Mouse (Mus musculus) hindbrain, embryonic 16.5 days (tissue): ENCODE measurements around the gene Rab25. TPM values are rescaled to one million over a fixed set of nuclear protein-coding genes. Genes with fewer than 3 reads are reported as not detected.

Source experiments
- ATAC-seq: fragments of 200-750 bp; cut with Nextera tagmentation; 2 replicates; pipeline ENCODE4 v1.8.0; 2017; ENCODE audit warnings: moderate TSS enrichment, moderate library complexity
- H3K27ac ChIP-seq: fragments of 300-500 bp; sonication (generic); 2 replicates; pipeline ENCODE4 v1.5.1; 2014; ENCODE audit warnings: low read depth, mild to moderate bottlenecking, control low read depth, low read length, moderate library complexity
- H3K27me3 ChIP-seq: fragments of 300-500 bp; sonication (generic); replicated peaks from 2 replicates; pipeline ENCODE4 v1.6.1; 2014; ENCODE audit warnings: low read length; ENCODE audit not compliant: control insufficient read depth, insufficient read depth
- H3K36me3 ChIP-seq: fragments of 300-500 bp; sonication (generic); 2 replicates; pipeline ENCODE4 v1.6.1; 2014; ENCODE audit warnings: mild to moderate bottlenecking, low read length, moderate library complexity, mixed read lengths; ENCODE audit not compliant: control insufficient read depth, insufficient read depth
- H3K4me1 ChIP-seq: fragments of 300-500 bp; sonication (generic); 2 replicates; pipeline ENCODE4 v1.6.1; 2014; ENCODE audit warnings: low read depth, low read length; ENCODE audit not compliant: control insufficient read depth, insufficient read depth
- H3K4me2 ChIP-seq: fragments of 300-500 bp; sonication (generic); 2 replicates; pipeline ENCODE4 v1.6.1; 2014; ENCODE audit warnings: mild to moderate bottlenecking, low read length, control low read depth, moderate library complexity
- H3K4me3 ChIP-seq: fragments of 300-500 bp; sonication (generic); 2 replicates; pipeline ENCODE4 v1.5.1; 2014; ENCODE audit warnings: mild to moderate bottlenecking, low read length, control low read depth, moderate library complexity
- H3K9ac ChIP-seq: fragments of 300-500 bp; sonication (generic); 2 replicates; pipeline ENCODE4 v1.6.1; 2014; ENCODE audit warnings: low read depth, mild to moderate bottlenecking, control low read depth, low read length, moderate library complexity
- H3K9me3 ChIP-seq: fragments of 300-500 bp; sonication (generic); 2 replicates; pipeline ENCODE4 v1.6.1; 2014; ENCODE audit warnings: mild to moderate bottlenecking, low read length, moderate library complexity; ENCODE audit not compliant: control insufficient read depth
- WGBS: fragments of 180-500 bp; shearing (Covaris S2); extraction: QIAGEN DNeasy Blood & Tissue Kit; methylation state at CpG from one replicate; pipeline ENCODE4 v1.1.7; 2014; 5-methylcytosine and 5-hydroxymethylcytosine counted together
- polyA plus RNA-seq: library from polyadenylated mRNA; unstranded; fragments of >200 nt; fragmentation: Nextera tagmentation; extraction: Ambion mirVana; gene quantifications from 2 replicates; pipeline ENCODE4 v1.2.1, GENCODE M21; 2015

Rab25 gene
- polyA plus RNA-seq, 1 experiment from 2014 or later = not detected

- Histone ChIP-seq H3K9me3 (no peaks in the 10 kb centered on the region), H3K27me3 (no peaks in the 10 kb centered on the region), H3K4me1 (peaks cover 19% of the 10 kb centered on the region), H3K27ac (no peak overlapping the region), H3K9ac (no peak overlapping the region), H3K4me3 (no peak overlapping the region), H3K36me3 (peaks cover 26% of the 10 kb centered on the region), H3K4me2 (no peak overlapping the region)
- WGBS = 98% methylated on average over 8 of the region's 8 CpGs
- ATAC-seq = no peak
Measured at GRCm38 (mm10) chr3:88556616-88557015, 8.5 kb upstream of the Rab25 start.

- 97% methylated on average over 6 of the region's 6 CpGs for WGBS
- ATAC-seq = no peak
- no peak overlapping the region for H3K4me3 ChIP-seq
- no peak overlapping the region for H3K4me2 ChIP-seq
- no peaks in the 10 kb centered on the region for H3K27me3 ChIP-seq
- H3K4me1 ChIP-seq = peaks cover 20% of the 10 kb centered on the region
- no peaks in the 10 kb centered on the region for H3K9me3 ChIP-seq
- H3K27ac ChIP-seq = no peak overlapping the region
- H3K36me3 ChIP-seq = peaks cover 23% of the 10 kb centered on the region
- no peak overlapping the region for H3K9ac ChIP-seq
Measured at GRCm38 (mm10) chr3:88555731-88556130, 7.6 kb upstream of the Rab25 start.

DNA sequence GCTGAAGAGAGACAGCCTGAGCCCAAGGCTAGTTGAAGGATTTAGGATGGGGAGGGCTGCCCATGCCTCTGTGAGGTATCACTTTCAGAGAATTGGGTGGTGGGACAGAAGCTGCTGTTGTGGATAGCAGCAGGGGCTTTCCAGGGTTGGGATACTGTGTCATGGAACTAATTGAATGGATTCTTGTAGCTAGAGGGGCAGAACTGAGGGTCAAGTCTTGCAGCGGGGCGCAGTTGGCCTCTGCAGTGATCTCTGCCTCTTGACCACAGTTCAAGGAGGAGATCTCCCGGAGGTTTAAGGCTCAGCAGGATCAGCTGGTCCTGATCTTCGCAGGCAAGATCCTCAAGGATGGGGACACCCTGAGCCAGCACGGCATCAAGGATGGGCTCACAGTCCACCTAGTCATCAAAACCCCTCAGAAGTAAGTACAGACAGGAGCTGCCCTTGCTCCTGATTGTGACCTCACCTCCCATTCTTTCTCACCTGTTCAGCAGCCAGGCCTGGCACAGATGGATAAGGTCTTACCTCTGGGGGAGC, 7.0 kb upstream of the Rab25 start:
- no peaks in the 10 kb centered on the region for H3K27me3 ChIP-seq
- no peak overlapping the region for H3K9ac ChIP-seq
- 87% methylated on average over 5 of the region's 5 CpGs for WGBS
- peaks cover 20% of the 10 kb centered on the region for H3K4me1 ChIP-seq
- H3K36me3 ChIP-seq = peaks cover 19% of the 10 kb centered on the region
- H3K27ac ChIP-seq = no peak overlapping the region
- H3K4me2 ChIP-seq = peak overlapping the region; percentile 91
- H3K4me3 ChIP-seq = no peak overlapping the region
- no peak for ATAC-seq
- H3K9me3 ChIP-seq = no peaks in the 10 kb centered on the region

DNA sequence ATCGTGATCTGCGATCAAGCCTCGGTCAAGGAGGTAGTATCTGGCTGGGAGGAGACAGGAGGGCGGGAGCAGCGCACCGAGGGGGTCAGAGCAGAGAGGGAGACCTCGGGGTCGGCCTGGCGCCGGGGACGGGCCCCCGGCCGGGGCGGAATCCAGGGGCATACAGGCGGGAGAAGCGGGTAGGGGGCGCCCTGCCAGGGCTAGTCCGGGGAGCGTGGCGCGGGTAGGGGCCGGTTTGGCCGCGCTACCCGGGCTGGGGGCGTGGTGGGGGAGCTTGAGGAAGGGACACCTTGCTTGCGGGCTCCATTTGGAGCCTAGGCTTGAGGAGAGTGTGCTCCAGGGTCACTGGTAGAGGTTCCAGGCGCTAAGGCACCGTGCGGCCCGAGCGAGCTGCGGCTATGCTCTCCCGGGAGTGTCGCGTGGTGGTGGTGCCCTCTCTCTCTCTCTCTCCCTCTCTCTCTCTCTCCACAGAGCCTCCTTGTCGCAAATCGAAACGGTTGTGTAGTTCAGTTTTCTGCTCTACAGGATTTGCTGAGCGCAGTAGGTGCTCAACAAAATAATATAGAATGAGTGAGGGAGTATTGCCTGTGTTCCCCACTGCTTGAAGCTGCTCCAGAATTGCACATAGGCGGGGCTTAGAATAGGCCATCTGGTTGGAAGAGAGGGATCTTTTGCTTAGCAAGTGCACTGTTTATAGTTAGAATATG, 5.9 kb upstream of the Rab25 start:
- 0% methylated on average over 40 of the region's 41 CpGs for WGBS
- H3K4me2 ChIP-seq = peak overlapping the region; percentile 91

DNA sequence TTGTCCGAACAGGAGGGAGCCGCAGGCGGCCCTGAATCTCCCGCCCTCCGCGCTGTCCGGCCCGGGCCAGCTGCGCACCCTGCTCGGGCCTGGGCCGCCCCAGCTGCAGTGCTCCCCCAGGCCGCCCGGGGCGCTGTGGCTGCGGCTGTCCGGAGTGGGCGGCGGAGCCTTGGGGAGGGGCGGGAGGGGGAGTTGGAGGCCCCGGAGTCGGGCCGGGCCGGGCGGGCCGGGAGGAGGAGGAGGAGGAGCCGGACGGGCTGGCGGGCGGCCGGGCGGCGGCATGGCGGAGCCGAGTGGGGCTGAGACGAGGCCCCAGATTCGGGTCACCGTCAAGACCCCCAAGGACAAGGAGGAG, 5.4 kb upstream of the Rab25 start, which contains the start of gene Ubqln4:
Gene Ubqln4 (plus strand): TSS at position 234 of the 355 bp plus-strand sequence.
- H3K4me1 ChIP-seq = peaks cover 20% of the 10 kb centered on the region
- peak; percentile 82 for ATAC-seq
- peaks cover 13% of the 10 kb centered on the region for H3K36me3 ChIP-seq
- peak within 1 kb of the TSS; percentile 78 for H3K4me3 ChIP-seq
- peak within 1 kb of the TSS; percentile 91 for H3K4me2 ChIP-seq
- no peaks in the 10 kb centered on the region for H3K9me3 ChIP-seq
- H3K9ac ChIP-seq = peak within 1 kb of the TSS; percentile 96
- WGBS = under 1% methylated on average over 21 of the region's 37 CpGs
- peak within 1 kb of the TSS; percentile 94 for H3K27ac ChIP-seq
- no peaks in the 10 kb centered on the region for H3K27me3 ChIP-seq

More for the DNA sequence above, 5.9 kb upstream of the Rab25 start:
- Histone ChIP-seq H3K4me1 (peaks cover 20% of the 10 kb centered on the region), H3K9ac (peak overlapping the region; percentile 96), H3K27ac (peak overlapping the region; percentile 94), H3K36me3 (peaks cover 16% of the 10 kb centered on the region), H3K9me3 (no peaks in the 10 kb centered on the region), H3K27me3 (no peaks in the 10 kb centered on the region), H3K4me3 (peak overlapping the region; percentile 78)
- ATAC-seq = peak; percentile 45

- ATAC-seq = peak; percentile 93
- Histone ChIP-seq H3K27ac (peak within 1 kb of the TSS; percentile 94), H3K27me3 (no peaks in the 10 kb centered on the region), H3K9ac (peak within 1 kb of the TSS; percentile 96), H3K4me1 (peaks cover 20% of the 10 kb centered on the region), H3K9me3 (no peaks in the 10 kb centered on the region), H3K4me3 (peak within 1 kb of the TSS; percentile 78), H3K36me3 (peaks cover 7% of the 10 kb centered on the region), H3K4me2 (peak within 1 kb of the TSS; percentile 91)
- WGBS = under 1% methylated on average over 48 of the region's 48 CpGs
Measured at GRCm38 (mm10) chr3:88552676-88553524, 4.8 kb upstream of the Rab25 start, which contains the start of gene Lamtor2. Gene Lamtor2, minus strand, starts transcription at chr3:88553074.

GRCm38 (mm10) chr3:88552082-88552645, 4.1 kb upstream of the Rab25 start:
- peak overlapping the region; percentile 56 for H3K27ac ChIP-seq
- H3K4me2 ChIP-seq = peak overlapping the region; percentile 91
- no peaks in the 10 kb centered on the region for H3K27me3 ChIP-seq
- peaks cover 20% of the 10 kb centered on the region for H3K4me1 ChIP-seq
- peak overlapping the region; percentile 79 for H3K9ac ChIP-seq
- peaks cover 7% of the 10 kb centered on the region for H3K36me3 ChIP-seq
- 25% methylated on average over 16 of the region's 16 CpGs for WGBS
- ATAC-seq = no peak
- H3K9me3 ChIP-seq = no peaks in the 10 kb centered on the region
- H3K4me3 ChIP-seq = peak overlapping the region; percentile 78

GRCm38 (mm10) chr3:88551586-88551985, 3.5 kb upstream of the Rab25 start:
- H3K9me3 ChIP-seq = no peaks in the 10 kb centered on the region
- no peak for ATAC-seq
- no peak overlapping the region for H3K4me3 ChIP-seq

More at GRCm38 (mm10) chr3:88551586-88551985, 3.5 kb upstream of the Rab25 start:
- Histone ChIP-seq H3K4me2 (peak overlapping the region; percentile 91), H3K4me1 (peaks cover 20% of the 10 kb centered on the region), H3K27me3 (no peaks in the 10 kb centered on the region), H3K9ac (no peak overlapping the region), H3K27ac (no peak overlapping the region), H3K36me3 (peaks cover 3% of the 10 kb centered on the region)
- WGBS = 77% methylated on average over 4 of the region's 4 CpGs
